ENCODE assay signal across 10 mouse cellular contexts in the genomic region with DNA sequence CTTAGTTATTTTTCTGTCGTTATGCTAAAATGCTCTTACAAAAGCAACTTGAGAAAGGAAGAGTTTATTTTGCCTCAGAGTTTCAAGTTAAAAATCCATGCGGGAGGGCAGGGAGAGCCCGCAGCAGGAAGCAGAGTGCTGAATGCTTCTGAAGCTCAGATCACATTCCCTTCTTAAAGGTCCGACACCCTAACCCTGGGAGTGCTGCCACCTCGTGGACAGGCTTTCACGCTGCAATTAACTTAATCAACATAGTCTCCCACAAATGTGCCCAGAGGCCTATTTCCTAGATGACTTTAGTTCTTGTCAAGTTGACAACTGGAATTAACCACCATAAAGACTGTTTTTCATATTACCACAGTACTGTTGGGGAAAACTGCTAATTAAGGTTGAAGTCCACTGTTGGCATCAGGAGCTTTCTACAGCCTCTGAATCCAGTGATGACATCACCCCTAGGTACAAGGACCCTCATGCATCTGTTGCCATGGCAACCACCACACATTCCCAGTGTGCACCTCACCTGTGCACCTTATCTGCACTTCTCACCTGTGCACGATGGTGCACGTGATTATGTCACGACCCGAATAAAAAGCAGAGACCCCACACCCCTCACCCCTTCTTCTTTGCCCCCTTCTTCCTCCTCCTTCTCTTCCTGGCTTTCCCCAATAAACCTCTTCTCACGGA. TPM values are rescaled to one million over a fixed set of nuclear protein-coding genes. Genes with fewer than 3 reads are reported as not detected.
DNase-seq lines count a peak whose midpoint lies in the region; ATAC-seq and TF ChIP-seq lines count a peak whose summit lies in the region.
"Had no signal": no experiment of that assay in that cellular context is flagged by ENCODE, and none has a peak within 500 bp of the region (broad histone marks: within the 10 kb centered on the region; RNA-seq: fewer than 3 reads in every experiment).

No protein-coding gene starts in this region.

- no peak overlapping the region for H3K9ac ChIP-seq in heart, postnatal 0 days (replicated peaks; ENCODE audit: low read depth, low read length)
- H3K9ac ChIP-seq in forebrain, embryonic 14.5 days (ENCODE audit: low read length): no peak overlapping the region
- H3K9ac ChIP-seq: embryonic facial prominence, embryonic 12.5 days had no signal

- no peak for TF ChIP-seq EP300 in heart, postnatal 0 days (IDR thresholded peaks at IDR 0.05; ENCODE audit: low read depth)

- peak; percentile 79 for TF ChIP-seq CTCF in heart, postnatal 0 days (IDR thresholded peaks at IDR 0.05; ENCODE audit: low read depth)

- ATAC-seq in heart, postnatal 0 days (ENCODE audit: insufficient read depth, low read depth): no peak
- peak; percentile 88 for ATAC-seq in CD4-positive, CD25-positive, alpha-beta regulatory T cell, adult 4 months
- ATAC-seq in forebrain, embryonic 14.5 days: 0 out of 2 replicates have a peak, but pooled peaks have one; percentile 66

- DNase-seq in heart, postnatal 0 days (ENCODE audit: low spot score): peak; percentile 74
- no peak for DNase-seq in heart, embryonic 10.5 days (ENCODE audit: low spot score)
- peak; percentile 82 for DNase-seq in brain, adult 2 months (ENCODE audit: low read depth, low spot score)
- DNase-seq in forebrain, embryonic 14.5 days (ENCODE audit: low spot score): peak; percentile 73
- DNase-seq in kidney, postnatal 14 days: peak; percentile 56
- peak; percentile 70 for DNase-seq in lung, postnatal 36 days
- DNase-seq in spleen, postnatal 14 days (ENCODE audit: low spot score in 2 of 2): peak; percentile 46 to 69

- WGBS in heart, postnatal 0 days: 32% methylated on average over 11 of the region's 11 CpGs
- 35% methylated on average over 11 of the region's 11 CpGs for WGBS in heart, embryonic 10.5 days
- whole genome bisulfite sequencing in forebrain, embryonic 14.5 days: 40% methylated on average over 11 of the region's 11 CpGs

- peaks cover 16% of the 10 kb centered on the region; the same call in 1 of the 2 replicates for H3K27me3 ChIP-seq in heart, postnatal 0 days (ENCODE audit: control insufficient read depth, insufficient read depth, low read length)
- peaks cover 22% of the 10 kb centered on the region for H3K27me3 ChIP-seq in heart, embryonic 10.5 days (ENCODE audit: insufficient read depth, poor library complexity, severe bottlenecking)
- 0 out of 2 replicates have a peak, but pooled peaks cover 3% of the 10 kb centered on the region for H3K27me3 ChIP-seq in forebrain, embryonic 14.5 days (replicated peaks; ENCODE audit: control insufficient read depth, insufficient read depth, low read length)

- H3K27ac ChIP-seq in heart, postnatal 0 days (ENCODE audit: low read depth): no peak overlapping the region
- no peak overlapping the region for H3K27ac ChIP-seq in heart, embryonic 10.5 days
- H3K27ac ChIP-seq in forebrain, embryonic 14.5 days (ENCODE audit: low read depth, low read length): no peak overlapping the region
- H3K27ac ChIP-seq: embryonic facial prominence, embryonic 12.5 days; macrophage had no signal

- H3K9me3 ChIP-seq in heart, postnatal 0 days (replicated peaks; ENCODE audit: control insufficient read depth, low read length): no peaks in the 10 kb centered on the region
- no peaks in the 10 kb centered on the region for H3K9me3 ChIP-seq in heart, embryonic 10.5 days
- no peaks in the 10 kb centered on the region for H3K9me3 ChIP-seq in forebrain, embryonic 14.5 days (replicated peaks; ENCODE audit: control insufficient read depth, low read length)
- H3K9me3 ChIP-seq: embryonic facial prominence, embryonic 12.5 days had no signal

- H3K4me3 ChIP-seq in heart, postnatal 0 days (ENCODE audit: low read depth, low read length): no peak overlapping the region
- no peak overlapping the region for H3K4me3 ChIP-seq in heart, embryonic 10.5 days
- H3K4me3 ChIP-seq in forebrain, embryonic 14.5 days (ENCODE audit: low read depth, low read length): no peak overlapping the region
- H3K4me3 ChIP-seq: embryonic facial prominence, embryonic 12.5 days had no signal

- no peaks in the 10 kb centered on the region for H3K4me1 ChIP-seq in heart, postnatal 0 days (ENCODE audit: control insufficient read depth, insufficient read depth)
- peaks cover 4% of the 10 kb centered on the region; the same call in 1 of the 2 replicates for H3K4me1 ChIP-seq in heart, embryonic 10.5 days
- no peaks in the 10 kb centered on the region for H3K4me1 ChIP-seq in forebrain, embryonic 14.5 days (ENCODE audit: control insufficient read depth, insufficient read depth, low read length)
- H3K4me1 ChIP-seq: embryonic facial prominence, embryonic 12.5 days had no signal

- no peaks in the 10 kb centered on the region for H3K36me3 ChIP-seq in heart, postnatal 0 days (replicated peaks; ENCODE audit: control insufficient read depth, insufficient read depth, low read length)
- H3K36me3 ChIP-seq in heart, embryonic 10.5 days: no peaks in the 10 kb centered on the region
- no peaks in the 10 kb centered on the region for H3K36me3 ChIP-seq in forebrain, embryonic 14.5 days (ENCODE audit: control insufficient read depth, insufficient read depth, low read length)
- H3K36me3 ChIP-seq: embryonic facial prominence, embryonic 12.5 days had no signal

- H3K4me2 ChIP-seq in heart, postnatal 0 days (ENCODE audit: low read depth, low read length): no peak overlapping the region
- no peak overlapping the region for H3K4me2 ChIP-seq in forebrain, embryonic 14.5 days (ENCODE audit: low read length)
- H3K4me2 ChIP-seq: embryonic facial prominence, embryonic 12.5 days had no signal

RNA-seq across cellular contexts. Expression of gene Tomm7, which starts 17.5 kb away (rescaled TPM):
- total RNA-seq in heart, postnatal 0 days (2014; rRNA removed; ENCODE audit: low replicate concordance): 21.6 and 26.0 TPM in 2 replicates
- polyA plus RNA-seq in heart, postnatal 0 days (2015; fragmentation: Nextera tagmentation; extraction: Ambion mirVana): 137 and 141 TPM in 2 replicates
- polyA plus RNA-seq in heart, embryonic 10.5 days (2016; fragmentation: Nextera tagmentation; extraction: Ambion mirVana): 97.3 and 108 TPM in 2 replicates
- polyA plus RNA-seq in CD4-positive, CD25-positive, alpha-beta regulatory T cell, adult 4 months (2017; shearing (Covaris generic)): 100 to 1,000 TPM in 1 of 2 experiments, 10 to 100 TPM in 1; 57.3 to 118 TPM
- polyA plus RNA-seq in forebrain, embryonic 14.5 days (2014; fragmentation: Nextera tagmentation; extraction: Ambion mirVana): 95.2 and 120 TPM in 2 replicates

RNA-seq across cellular contexts. Expression of gene Rint1, which starts 39.0 kb away (rescaled TPM):
- total RNA-seq in heart, postnatal 0 days (2014; rRNA removed; ENCODE audit: low replicate concordance): 36.7 and 37.5 TPM in 2 replicates
- polyA plus RNA-seq in heart, postnatal 0 days (2015; fragmentation: Nextera tagmentation; extraction: Ambion mirVana): 18.8 and 19.4 TPM in 2 replicates
- polyA plus RNA-seq in heart, embryonic 10.5 days (2016; fragmentation: Nextera tagmentation; extraction: Ambion mirVana): 31.6 and 33.2 TPM in 2 replicates
- 10 to 100 TPM; 18.3 to 24.0 TPM for polyA plus RNA-seq in CD4-positive, CD25-positive, alpha-beta regulatory T cell, adult 4 months (2017; shearing (Covaris generic))
- polyA plus RNA-seq in forebrain, embryonic 14.5 days (2014; fragmentation: Nextera tagmentation; extraction: Ambion mirVana): 18.0 and 21.0 TPM in 2 replicates

RNA-seq across cellular contexts. Expression of gene Pus7, which starts 43.0 kb away (rescaled TPM):
- total RNA-seq in heart, postnatal 0 days (2014; rRNA removed; ENCODE audit: low replicate concordance): 8.6 and 11.6 TPM in 2 replicates
- 11.8 and 14.0 TPM in 2 replicates for polyA plus RNA-seq in heart, postnatal 0 days (2015; fragmentation: Nextera tagmentation; extraction: Ambion mirVana)
- polyA plus RNA-seq in heart, embryonic 10.5 days (2016; fragmentation: Nextera tagmentation; extraction: Ambion mirVana): 31.9 and 38.3 TPM in 2 replicates
- 10 to 100 TPM; 11.0 to 11.8 TPM for polyA plus RNA-seq in CD4-positive, CD25-positive, alpha-beta regulatory T cell, adult 4 months (2017; shearing (Covaris generic))
- 11.6 and 15.3 TPM in 2 replicates for polyA plus RNA-seq in forebrain, embryonic 14.5 days (2014; fragmentation: Nextera tagmentation; extraction: Ambion mirVana)
